Mouse (Mus musculus) kidney, adult 2 months (tissue): ENCODE results near the gene 4930438A08Rik. TPM values are rescaled to one million over a fixed set of nuclear protein-coding genes. Genes with fewer than 3 reads are reported as not detected.

Source experiments
- DNase-seq: peaks from one replicate; pipeline ENCODE4 v3.0.0; 2021
- H3K27ac ChIP-seq: fragments of 200-500 bp; 2 replicates; pipeline ENCODE4 v1.5.1; 2012; ENCODE audit warnings: low read depth, low read length, control low read depth, inconsistent platforms; ENCODE audit not compliant: insufficient read depth
- H3K27me3 ChIP-seq: fragments of 200-500 bp; replicated peaks from 2 replicates; pipeline ENCODE4 v1.6.1; 2012; ENCODE audit warnings: mild to moderate bottlenecking, moderate library complexity, low read length, inconsistent platforms; ENCODE audit not compliant: control insufficient read depth, insufficient read depth
- H3K36me3 ChIP-seq: fragments of 200-500 bp; 2 replicates; pipeline ENCODE4 v1.6.1; 2012; ENCODE audit warnings: mild to moderate bottlenecking, moderate library complexity, low read length, inconsistent platforms; ENCODE audit not compliant: control insufficient read depth, insufficient read depth
- H3K4me1 ChIP-seq: fragments of 200-500 bp; 2 replicates; pipeline ENCODE4 v1.6.1; 2011; ENCODE audit warnings: low read length; ENCODE audit not compliant: control insufficient read depth, insufficient read depth
- H3K4me3 ChIP-seq: fragments of 200-500 bp; 2 replicates; pipeline ENCODE4 v1.5.1; 2011; ENCODE audit warnings: mild to moderate bottlenecking, low read depth, low read length, control low read depth; ENCODE audit not compliant: insufficient read depth
- CTCF ChIP-seq: fragments of 200-500 bp; conservative IDR thresholded peaks from 2 replicates; pipeline ENCODE4 v1.5.1; 2011; ENCODE audit warnings: low read depth, mild to moderate bottlenecking, control low read depth, low read length, moderate library complexity, mixed read lengths; ENCODE audit not compliant: insufficient read depth, insufficient read length
- POLR2A ChIP-seq: fragments of 200-500 bp; IDR thresholded peaks from one replicate; pipeline ENCODE4 v1.6.1; 2011; ENCODE audit warnings: low read depth, low read length, control low read depth
- WGBS: fragments of 180-500 bp; shearing (Covaris S2); methylation state at CpG from one replicate; pipeline ENCODE4 v1.1.7; 2018; 5-methylcytosine and 5-hydroxymethylcytosine counted together
- polyA plus RNA-seq: library from polyadenylated mRNA; depleted of rRNA; stranded (reverse); fragments of >200 nt; gene quantifications from 2 replicates; pipeline ENCODE4 v1.2.3, GENCODE M21; 2012

The 4930438A08Rik gene
- polyA plus RNA-seq, 1 experiment: not detected

- Histone ChIP-seq H3K27ac (no peak overlapping the region), H3K36me3 (no peaks in the 10 kb centered on the region), H3K27me3 (0 out of 2 replicates have a peak, but pooled peaks cover 1% of the 10 kb centered on the region), H3K4me1 (no peaks in the 10 kb centered on the region; the same call in 1 of the 2 replicates), H3K4me3 (no peak overlapping the region)
- TF ChIP-seq CTCF: peak; percentile 85
- no peak for TF ChIP-seq POLR2A
- DNase-seq: peak; percentile 59
- WGBS: 22% methylated on average over 6 of the region's 6 CpGs
These were observed 39.4 kb upstream of the 4930438A08Rik start for GRCm38 (mm10) chr11:58235152-58235551.

- Histone ChIP-seq H3K4me3 (peak overlapping the region; percentile 49), H3K27ac (no peak overlapping the region), H3K27me3 (0 out of 2 replicates have a peak, but pooled peaks cover 1% of the 10 kb centered on the region), H3K4me1 (no peaks in the 10 kb centered on the region; the same call in 1 of the 2 replicates), H3K36me3 (no peaks in the 10 kb centered on the region)
- 4% methylated on average over 37 of the region's 37 CpGs for WGBS
- DNase-seq: peak; percentile 76
- no peak for TF ChIP-seq POLR2A
- TF ChIP-seq CTCF: peak; percentile 39
These were observed 35.5 kb upstream of the 4930438A08Rik start for GRCm38 (mm10) chr11:58238840-58239791.

GRCm38 (mm10) chr11:58247294-58247693, 27.3 kb upstream of the 4930438A08Rik start:
- 36% methylated on average over 4 of the region's 4 CpGs for WGBS
- Histone ChIP-seq H3K36me3 (no peaks in the 10 kb centered on the region), H3K4me3 (no peak overlapping the region), H3K27me3 (no peaks in the 10 kb centered on the region), H3K4me1 (no peaks in the 10 kb centered on the region), H3K27ac (no peak overlapping the region)
- no peak for TF ChIP-seq CTCF
- TF ChIP-seq POLR2A: no peak
- no peak for DNase-seq

GRCm38 (mm10) chr11:58249203-58249981, 25.2 kb upstream of the 4930438A08Rik start:
- H3K36me3 ChIP-seq: no peaks in the 10 kb centered on the region
- H3K27ac ChIP-seq: no peak overlapping the region
- no peak for DNase-seq
- no peak overlapping the region for H3K4me3 ChIP-seq
- no peaks in the 10 kb centered on the region for H3K4me1 ChIP-seq
- TF ChIP-seq CTCF (no peak), POLR2A (no peak)
- no peaks in the 10 kb centered on the region for H3K27me3 ChIP-seq
- 69% methylated on average over 7 of the region's 7 CpGs for WGBS

- Histone ChIP-seq H3K4me3 (no peak overlapping the region), H3K27me3 (no peaks in the 10 kb centered on the region), H3K27ac (no peak overlapping the region), H3K4me1 (no peaks in the 10 kb centered on the region), H3K36me3 (no peaks in the 10 kb centered on the region)
- 88% methylated on average over 5 of the region's 5 CpGs for WGBS
- TF ChIP-seq CTCF (no peak), POLR2A (no peak)
- no peak for DNase-seq
These were observed 24.0 kb upstream of the 4930438A08Rik start for GRCm38 (mm10) chr11:58250550-58250949.

GRCm38 (mm10) chr11:58254411-58254810, 20.2 kb upstream of the 4930438A08Rik start:
- Histone ChIP-seq H3K4me1 (no peaks in the 10 kb centered on the region), H3K36me3 (no peaks in the 10 kb centered on the region), H3K4me3 (no peak overlapping the region), H3K27ac (no peak overlapping the region), H3K27me3 (no peaks in the 10 kb centered on the region)
- WGBS: 91% methylated on average over 3 of the region's 3 CpGs
- DNase-seq: no peak
- no peak for TF ChIP-seq POLR2A
- TF ChIP-seq CTCF: no peak
